Mouse (Mus musculus): ENCODE results near the gene Slc37a1.
"Not testable (repeated sequence)": the region's sequence is repeated elsewhere in the genome, so short reads cannot be mapped to it uniquely, and the experiment has no call there.

The Slc37a1 gene

GRCm38 (mm10) chr17:31321425-31321824 is 34.8 kb downstream of the Slc37a1 start:
- peak; percentile 84 for DNase-seq

DNA sequence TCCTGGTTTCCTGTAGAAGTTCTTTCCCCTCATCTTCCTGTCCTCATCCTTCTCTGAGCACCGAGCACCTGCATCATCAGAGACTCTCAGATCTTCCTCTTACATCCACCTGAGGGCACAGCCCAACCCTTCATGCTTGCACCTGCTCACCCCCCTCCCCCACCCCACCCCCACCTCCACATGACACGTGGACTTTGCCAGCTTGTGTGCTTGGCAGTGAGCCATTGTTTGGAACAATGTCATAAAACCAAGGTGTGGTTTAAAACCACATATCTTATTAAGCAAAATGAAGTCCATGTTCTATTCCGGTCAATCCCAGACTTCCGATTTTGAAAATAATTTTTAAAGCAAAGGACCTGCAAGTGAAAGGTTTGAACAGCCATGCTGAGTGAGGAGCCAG is 35.9 kb downstream of the Slc37a1 start:
- DNase-seq, result no peak

DNA sequence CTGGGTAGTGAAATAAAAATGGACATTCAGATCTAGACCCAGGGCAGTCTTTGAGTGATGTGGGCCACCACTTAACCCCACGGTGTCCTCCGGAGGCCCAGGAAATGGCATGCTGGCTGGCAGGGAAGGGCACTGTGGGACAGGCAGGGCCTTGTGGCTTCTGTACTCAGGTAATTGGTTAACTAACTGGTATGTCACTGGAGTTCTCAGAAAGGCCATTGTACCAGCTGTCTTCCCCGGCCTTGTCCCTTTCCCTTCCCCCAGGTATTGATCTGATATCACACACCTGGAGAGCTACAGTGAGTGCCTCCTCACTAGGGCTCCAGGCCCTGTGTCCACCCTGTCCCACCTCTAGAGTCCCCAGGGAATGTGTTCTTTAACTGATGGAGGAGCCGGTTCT is 36.8 kb downstream of the Slc37a1 start:
- DNase-seq, result no peak

GRCm38 (mm10) chr17:31324227-31324626 is 37.6 kb downstream of the Slc37a1 start:
- no peak for DNase-seq

DNA sequence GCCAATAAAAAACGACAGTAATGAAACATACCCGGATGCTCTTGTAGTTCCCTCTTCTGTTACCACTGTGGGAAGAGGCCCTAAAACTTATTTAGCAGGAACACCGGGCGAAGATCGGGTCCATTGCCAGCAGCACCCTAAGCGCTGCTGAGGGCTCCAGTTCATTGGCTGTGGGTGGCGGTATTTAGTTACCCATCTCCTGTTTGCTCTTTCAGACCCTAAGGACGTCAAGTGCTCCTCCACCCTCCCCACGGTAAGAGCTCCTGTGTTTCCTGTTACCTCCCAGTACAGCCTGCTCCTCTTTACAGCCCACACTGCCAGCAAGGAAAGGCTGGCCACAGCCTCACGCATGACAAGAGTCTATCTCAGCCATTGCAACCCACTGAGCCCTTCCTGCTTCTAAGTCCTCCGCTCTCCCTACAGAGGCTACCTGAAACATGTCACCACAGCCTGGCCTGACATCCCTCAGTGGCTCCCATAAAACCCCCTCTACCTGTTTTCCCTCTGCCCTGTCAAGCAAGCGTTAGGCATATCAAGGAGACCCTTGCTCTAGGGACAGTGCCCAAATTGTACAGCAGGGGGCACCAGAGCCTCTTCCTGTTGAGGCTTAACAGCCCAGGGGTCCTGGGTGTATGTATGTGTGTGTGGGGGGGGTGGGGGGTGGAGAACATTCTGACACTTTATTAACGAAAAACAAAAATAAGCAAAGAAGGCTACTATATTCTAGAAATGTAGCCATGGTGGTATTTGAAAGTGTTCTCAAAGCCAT is 39.0 kb downstream of the Slc37a1 start:
- DNase-seq, result no peak

- DNase-seq, result no peak
Observed at GRCm38 (mm10) chr17:31326220-31326852, 39.7 kb downstream of the Slc37a1 start.

DNA sequence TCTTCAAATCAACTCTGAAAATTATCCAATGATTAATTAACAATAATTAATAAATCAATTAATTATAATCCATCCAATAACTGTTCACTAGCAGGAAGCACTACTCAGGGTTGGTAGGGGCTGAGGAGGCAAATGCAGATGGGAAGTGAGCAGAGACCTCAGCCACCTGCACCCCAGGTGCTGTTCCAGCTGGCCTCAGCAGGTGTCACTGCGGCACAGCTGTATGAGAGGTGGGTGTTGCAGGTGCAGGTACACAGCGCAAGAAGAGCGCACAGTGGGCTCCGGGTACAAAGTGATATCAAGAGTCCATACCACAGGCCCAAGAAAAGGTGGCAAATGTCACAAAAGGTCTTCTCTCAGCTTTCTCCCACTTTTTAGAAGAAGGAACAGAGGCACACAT is 41.9 kb downstream of the Slc37a1 start:
- DNase-seq, result no peak

GRCm38 (mm10) chr17:31330622-31331021 is 44.0 kb downstream of the Slc37a1 start:
- DNase-seq, result peak; percentile 36

- no peak for DNase-seq
Observed at GRCm38 (mm10) chr17:31331273-31331672, 44.7 kb downstream of the Slc37a1 start.

DNA sequence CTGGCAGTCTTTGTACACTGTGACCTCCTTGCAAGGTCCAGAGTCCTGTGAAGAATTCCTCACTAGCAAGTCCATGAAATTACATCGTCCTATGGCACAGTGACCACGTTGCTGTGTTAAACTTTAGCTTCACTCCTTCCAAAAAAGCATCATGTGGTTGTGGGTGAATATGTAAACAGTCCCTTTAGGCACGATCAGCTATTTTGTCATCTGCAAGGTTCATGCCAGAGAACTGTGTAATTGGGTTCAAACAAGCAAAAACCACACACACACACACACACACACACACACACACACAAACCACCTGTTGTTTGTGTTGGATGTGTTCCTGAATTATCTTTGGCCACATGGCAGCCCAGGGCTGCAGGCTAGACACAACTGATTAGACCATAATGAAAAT is 45.3 kb downstream of the Slc37a1 start:
- DNase-seq, result no peak

GRCm38 (mm10) chr17:31332333-31332732 is 45.7 kb downstream of the Slc37a1 start:
- DNase-seq, result no peak

GRCm38 (mm10) chr17:31334509-31335260 is 48.1 kb downstream of the Slc37a1 start:
- no peak for DNase-seq

GRCm38 (mm10) chr17:31335344-31336080 is 48.9 kb downstream of the Slc37a1 start:
- DNase-seq, result no peak

- no peak for DNase-seq
Observed at GRCm38 (mm10) chr17:31339769-31340168, 53.2 kb downstream of the Slc37a1 start.

GRCm38 (mm10) chr17:31342191-31342590 is 55.6 kb downstream of the Slc37a1 start:
- DNase-seq, result peak; percentile 42

- DNase-seq, result peak; percentile 64
Observed at GRCm38 (mm10) chr17:31344172-31344801, 57.7 kb downstream of the Slc37a1 start.

DNA sequence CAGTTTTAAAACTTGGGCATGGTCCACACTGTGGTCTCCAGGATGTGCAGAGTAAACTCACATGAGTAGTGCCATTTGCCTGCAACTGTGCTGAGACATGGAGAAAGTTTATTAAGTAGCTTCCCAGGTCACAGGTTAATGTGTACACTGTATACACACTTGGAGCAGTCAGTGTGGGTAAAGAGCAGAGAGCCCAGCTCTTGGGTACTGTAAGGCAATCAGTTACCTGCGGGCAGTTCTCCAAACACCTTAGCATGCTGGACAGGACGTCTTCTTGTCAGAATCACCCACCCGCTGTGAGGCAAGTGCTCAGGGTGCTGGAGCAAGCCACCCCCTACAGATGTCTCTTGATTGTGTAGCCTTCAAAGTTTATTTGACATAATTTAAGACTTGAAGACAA is 58.2 kb downstream of the Slc37a1 start:
- no peak for DNase-seq

DNA sequence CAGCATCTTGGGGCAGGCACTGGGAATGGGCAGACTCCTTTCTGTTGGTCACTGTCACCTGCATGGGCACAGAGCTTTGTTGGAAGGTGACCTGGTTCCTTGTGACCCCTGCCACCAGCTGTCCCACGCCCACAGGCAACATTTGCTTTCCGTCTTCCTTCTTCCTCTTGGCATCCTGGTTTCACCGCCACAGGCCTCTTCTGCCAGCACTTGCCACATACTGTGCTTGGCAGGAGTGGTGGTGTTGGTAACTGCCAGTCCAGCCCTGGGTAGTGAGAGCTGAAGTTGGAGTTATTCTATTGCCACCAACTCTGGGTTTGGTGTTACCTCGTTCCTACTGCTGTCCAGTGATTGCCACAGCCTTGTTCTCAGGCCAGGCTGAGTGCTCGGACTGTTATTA is 61.5 kb downstream of the Slc37a1 start:
- no peak for DNase-seq

DNA sequence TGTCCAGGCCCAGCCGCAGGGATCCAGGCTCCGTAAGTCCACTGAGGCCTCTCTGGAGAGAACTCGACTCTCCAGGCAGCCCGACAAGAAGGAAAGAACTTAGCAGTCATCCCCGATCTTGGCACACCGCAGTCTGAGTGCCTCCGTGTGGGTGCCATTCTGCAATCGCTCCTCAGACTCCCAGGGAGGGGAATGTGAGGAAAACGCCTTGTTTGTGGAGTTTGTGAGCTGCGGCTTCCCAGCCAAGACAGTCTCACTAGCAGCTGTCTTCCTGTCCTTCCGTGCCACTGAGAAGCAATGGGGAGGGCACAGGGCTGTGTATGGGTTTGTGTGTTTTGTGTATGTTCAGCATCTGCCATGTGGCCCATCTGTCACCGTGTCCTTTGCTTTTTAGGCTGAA is 62.8 kb downstream of the Slc37a1 start:
- peak; percentile 53 for DNase-seq

- no peak for DNase-seq
Observed at GRCm38 (mm10) chr17:31351984-31352383, 65.4 kb downstream of the Slc37a1 start.

GRCm38 (mm10) chr17:31353255-31353654 is 66.7 kb downstream of the Slc37a1 start:
- DNase-seq, result no peak

- not testable (repeated sequence) for DNase-seq
Observed at GRCm38 (mm10) chr17:31354684-31355083, 68.1 kb downstream of the Slc37a1 start.

All from right cerebral cortex, postnatal 25 days (tissue).